Mouse (Mus musculus): ENCODE results near the gene Gm609. TPM values are rescaled to one million over a fixed set of nuclear protein-coding genes. Genes with fewer than 3 reads are reported as not detected.

The Gm609 gene
- total RNA-seq (2023) = not detected

GRCm38 (mm10) chr16:45492927-45493326, at the start of gene Gm609:
TSS of gene Gm609 (minus strand) at chr16:45492969.

DNA sequence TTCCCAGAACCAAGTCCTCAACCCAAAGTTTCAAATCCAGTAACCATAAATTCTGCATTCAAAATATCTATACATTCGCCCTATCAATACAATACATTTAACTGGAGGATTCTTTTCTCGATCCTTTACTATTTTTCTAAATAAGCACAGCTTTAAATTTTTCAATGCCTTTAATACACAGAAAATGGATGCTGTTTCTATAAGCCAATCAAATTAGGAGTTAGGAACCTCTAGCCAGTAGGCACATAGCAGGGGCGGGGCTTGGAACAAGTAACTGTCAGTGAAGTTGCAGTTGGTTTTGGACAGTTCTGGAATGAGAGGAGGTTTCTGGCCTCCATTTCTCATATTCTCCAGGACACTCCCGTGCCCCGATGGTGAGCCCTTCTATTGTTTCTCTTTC, 42.2 kb upstream of the Gm609 start, which contains the start of gene Slc9c1:
Gene Slc9c1, plus strand, starts transcription at position 301 of the 400 bp plus-strand sequence.

DNA sequence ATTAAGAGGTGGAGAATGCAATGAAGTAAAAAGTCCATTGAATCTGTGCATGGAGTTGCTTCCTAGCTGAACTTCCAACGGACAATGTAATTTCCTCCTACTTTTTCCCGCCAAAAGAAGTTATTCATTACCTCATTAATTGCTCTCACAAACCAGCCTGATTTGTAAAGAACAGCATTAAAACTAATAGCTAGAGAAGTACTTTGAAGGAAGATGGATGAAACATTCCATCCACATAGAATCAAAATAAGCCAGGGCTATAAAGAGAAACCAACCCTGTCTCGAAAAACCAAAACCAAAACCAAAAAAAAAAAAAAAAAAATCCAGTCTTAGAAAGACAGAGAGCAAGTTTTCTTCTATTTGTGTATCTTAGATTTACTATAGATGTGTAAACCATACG, 39.2 kb upstream of the Gm609 start, which contains the start of gene Gm17783:
Gene Gm17783, minus strand, starts transcription at position 101 of the 400 bp plus-strand sequence.

DNA sequence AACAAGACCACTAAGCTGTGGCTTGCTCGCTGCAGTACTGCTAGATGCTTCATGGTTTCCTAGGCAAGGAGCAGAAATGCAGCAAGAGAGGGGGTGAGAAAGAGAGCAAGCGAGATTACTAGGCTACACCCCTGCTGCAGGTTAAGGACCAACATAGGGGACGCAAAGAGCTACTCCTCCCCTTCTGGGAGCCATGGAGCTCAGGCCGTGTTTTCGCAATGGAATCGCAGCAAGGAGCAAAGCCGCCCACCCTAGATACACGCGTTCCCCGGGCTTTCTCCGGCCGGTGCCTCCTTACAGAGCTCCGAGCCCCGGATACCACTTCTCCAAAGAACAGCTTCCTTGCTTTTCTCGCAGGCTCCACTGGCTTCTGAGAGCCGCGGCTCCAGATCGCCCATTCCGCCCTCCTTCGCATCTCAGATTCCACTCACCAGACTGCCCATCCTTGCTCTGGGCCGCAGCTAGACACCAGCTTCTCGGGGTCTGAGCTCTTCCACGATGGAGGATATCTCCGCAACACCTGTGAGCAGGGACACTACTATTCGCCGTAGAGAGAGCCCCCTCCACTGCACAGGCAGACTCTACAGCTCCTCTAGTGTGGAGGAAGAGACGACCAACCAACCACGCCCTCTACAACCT, 84.2 kb downstream of the Gm609 start, which contains the start of gene Cd200:
Gene Cd200, minus strand, starts transcription at position 629 of the 639 bp plus-strand sequence.

Other genes with a start within 250 kb of the Gm609 start
- gene Cd200, start 83.9 kb downstream of the Gm609 start, total RNA-seq (2023) = 8.5 TPM
- not detected for gene Gm17783, start 39.1 kb upstream of the Gm609 start, total RNA-seq (2023)
- gene Slc9c1, start 42.3 kb upstream of the Gm609 start, total RNA-seq (2023) = not detected
- 0.37 TPM for gene Gcsam, start 117.4 kb upstream of the Gm609 start, total RNA-seq (2023)
- not detected for gene BC016579, start 161.1 kb upstream of the Gm609 start, total RNA-seq (2023)
- gene Tmprss7, start 200.7 kb upstream of the Gm609 start, total RNA-seq (2023) = not detected
- not detected for gene Tagln3, start 231.6 kb upstream of the Gm609 start, total RNA-seq (2023)
- 40.5 TPM for gene Abhd10, start 250.0 kb upstream of the Gm609 start, total RNA-seq (2023)

All from CD8-positive naive resting alpha-beta T cell, adult 57 days (primary cell).